Mouse (Mus musculus) bone marrow macrophage, adult 2 months (primary cell): ENCODE results near the gene Oxsr1.

Experiments used
- CTCF ChIP-seq: IDR thresholded peaks from 2 replicates; pipeline ENCODE4 v1.5.1; 2012; ENCODE audit warnings: low read depth, mild to moderate bottlenecking, low read length, moderate library complexity
- POLR2A ChIP-seq: IDR thresholded peaks from 2 replicates; pipeline ENCODE4 v1.6.1; 2012; ENCODE audit warnings: mild to moderate bottlenecking, low read depth, low read length, borderline replicate concordance

- TF ChIP-seq CTCF = no peak
- no peak for TF ChIP-seq POLR2A
These were observed 63.4 kb downstream of the Oxsr1 start for GRCm38 (mm10) chr9:119258785-119259184.
